Mouse (Mus musculus) heart, adult 11 months (tissue): ENCODE measurements around the gene L3mbtl1.
A peak's percentile ranks its signal among the peaks of the same experiment; 100 is the strongest.

ENCODE experiments used
- DNase-seq: peaks from one replicate; pipeline ENCODE4 v3.0.0; 2022

The L3mbtl1 gene

DNA sequence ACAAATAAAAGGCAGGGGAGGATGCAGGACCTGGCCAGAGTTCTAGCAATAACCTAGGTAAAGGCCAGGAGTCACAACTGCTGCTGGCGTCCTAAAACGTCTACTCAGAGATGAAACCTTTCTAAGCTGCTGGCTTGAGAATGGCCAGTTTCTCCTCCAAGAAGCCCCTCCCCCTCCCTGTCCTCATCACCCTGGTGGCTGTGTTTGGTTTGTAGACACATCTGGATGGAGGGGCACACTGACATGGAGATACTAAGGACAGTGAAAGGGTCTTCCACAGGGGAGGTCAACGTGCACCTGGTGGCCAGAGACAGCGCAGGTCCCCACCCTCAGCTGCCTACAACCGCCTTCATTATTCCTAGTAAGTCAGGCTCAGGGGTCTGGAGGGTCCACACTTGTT lies 3.7 kb downstream of the L3mbtl1 start:
- DNase-seq: peak; percentile 84

GRCm38 (mm10) chr2:162947736-162948135 lies 4.5 kb downstream of the L3mbtl1 start:
- DNase-seq: peak; percentile 88

GRCm38 (mm10) chr2:162948221-162948620 lies 4.9 kb downstream of the L3mbtl1 start:
- DNase-seq: peak; percentile 82

GRCm38 (mm10) chr2:162950776-162951175 lies 7.5 kb downstream of the L3mbtl1 start:
- DNase-seq: peak; percentile 41

GRCm38 (mm10) chr2:162956843-162957242 lies 13.6 kb downstream of the L3mbtl1 start:
- DNase-seq: no peak

DNA sequence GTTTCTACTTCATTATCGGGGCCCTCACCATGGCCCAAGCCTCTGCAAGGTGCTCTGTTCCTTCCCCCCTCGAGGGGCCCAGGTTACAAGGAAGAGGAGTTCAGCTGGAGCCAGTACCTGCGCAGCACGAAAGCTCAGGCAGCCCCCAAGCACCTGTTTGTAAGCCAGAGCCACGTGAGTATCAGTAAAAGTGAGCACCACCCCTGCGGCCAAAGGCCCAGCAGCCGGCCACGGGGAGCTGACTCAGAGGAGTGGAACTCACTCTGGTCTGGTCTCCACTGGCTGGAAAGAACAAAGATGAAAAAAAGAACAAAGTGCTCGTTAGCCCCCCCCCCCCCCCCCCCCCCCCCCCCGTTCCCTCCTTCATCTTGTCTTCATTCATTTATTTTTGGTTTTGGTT lies 18.0 kb downstream of the L3mbtl1 start:
- DNase-seq: no peak

DNA sequence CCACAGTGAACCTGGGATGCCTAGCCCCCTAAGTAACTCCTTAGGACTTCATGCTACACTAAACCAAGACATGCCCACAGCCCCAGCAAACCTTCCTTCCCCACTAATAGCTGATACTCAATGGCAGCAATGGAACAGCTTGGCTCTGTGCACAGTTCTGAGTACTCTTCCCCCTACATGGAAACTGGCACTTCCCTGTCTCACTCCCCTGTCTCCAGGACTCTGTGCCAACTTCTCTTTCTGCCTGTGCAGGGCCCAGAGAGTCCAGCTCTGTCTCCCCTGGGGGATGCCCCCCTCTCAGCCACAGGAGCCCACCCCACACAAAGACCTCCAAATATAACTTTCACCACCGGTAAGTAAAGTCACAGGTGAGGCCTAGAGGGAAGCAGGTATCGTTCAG lies 23.5 kb downstream of the L3mbtl1 start:
- no peak for DNase-seq

- peak; percentile 94 for DNase-seq
These were observed 25.1 kb downstream of the L3mbtl1 start for GRCm38 (mm10) chr2:162968357-162968756.

DNA sequence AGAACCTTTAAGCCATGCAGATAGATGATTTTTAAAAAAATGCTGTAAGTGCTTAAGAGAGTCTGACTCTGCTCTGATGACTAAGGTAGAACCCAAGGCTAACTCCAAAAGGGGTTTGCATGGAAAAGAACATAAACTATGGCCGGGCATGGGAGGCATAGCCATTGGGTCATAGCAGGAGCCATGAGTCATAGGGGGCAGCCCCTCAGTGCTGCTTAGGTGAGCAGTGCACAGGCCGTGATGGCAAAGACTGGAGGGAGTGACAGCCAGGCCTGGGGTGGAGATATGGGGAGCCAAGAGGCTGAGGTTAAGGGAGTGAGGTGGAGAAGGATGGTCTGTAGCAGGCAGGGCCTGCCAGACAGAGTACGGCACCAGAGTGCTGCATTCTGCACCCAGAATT lies 25.8 kb downstream of the L3mbtl1 start:
- DNase-seq: no peak

DNA sequence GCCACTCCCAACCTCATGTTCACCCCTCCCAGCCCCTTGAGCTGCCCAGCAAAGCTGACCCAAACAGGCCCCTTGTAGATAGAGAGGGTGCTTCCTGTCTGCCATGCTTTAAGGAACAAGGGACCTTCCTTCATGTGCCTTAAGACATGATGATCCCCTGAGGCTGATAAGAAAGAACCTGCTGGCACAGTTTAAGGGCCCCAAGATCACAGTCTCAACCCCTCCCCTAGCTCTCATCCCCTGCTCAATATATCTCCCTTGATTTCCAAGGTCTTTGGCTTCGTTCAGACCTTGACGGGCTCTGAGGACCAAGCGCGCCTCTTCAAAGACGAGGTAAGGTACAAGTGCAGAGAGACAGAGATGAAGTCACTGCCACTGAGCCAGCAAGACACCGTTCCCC lies 27.6 kb downstream of the L3mbtl1 start:
- peak; percentile 77 for DNase-seq

DNA sequence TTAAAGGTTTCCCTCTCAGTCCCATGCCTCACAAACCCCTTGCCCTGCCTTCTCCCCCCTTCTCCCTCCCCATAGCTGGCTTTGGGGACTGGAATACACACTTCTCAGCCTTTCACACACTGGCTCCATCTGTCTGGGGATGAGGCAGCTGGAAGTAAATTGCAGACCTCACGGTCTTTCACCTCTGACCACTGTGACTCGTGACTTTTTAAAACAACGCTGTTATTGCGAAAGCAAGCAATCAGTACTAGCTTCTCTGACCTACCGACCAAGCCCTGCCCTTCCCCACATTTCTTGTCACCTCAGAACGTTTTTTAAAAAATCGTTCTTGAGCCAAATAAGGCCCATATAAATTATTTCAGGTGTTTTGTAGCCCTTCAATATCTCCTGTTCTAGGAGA lies 29.5 kb downstream of the L3mbtl1 start:
- no peak for DNase-seq

- DNase-seq: no peak
These were observed 29.9 kb downstream of the L3mbtl1 start for GRCm38 (mm10) chr2:162973206-162973605.

DNA sequence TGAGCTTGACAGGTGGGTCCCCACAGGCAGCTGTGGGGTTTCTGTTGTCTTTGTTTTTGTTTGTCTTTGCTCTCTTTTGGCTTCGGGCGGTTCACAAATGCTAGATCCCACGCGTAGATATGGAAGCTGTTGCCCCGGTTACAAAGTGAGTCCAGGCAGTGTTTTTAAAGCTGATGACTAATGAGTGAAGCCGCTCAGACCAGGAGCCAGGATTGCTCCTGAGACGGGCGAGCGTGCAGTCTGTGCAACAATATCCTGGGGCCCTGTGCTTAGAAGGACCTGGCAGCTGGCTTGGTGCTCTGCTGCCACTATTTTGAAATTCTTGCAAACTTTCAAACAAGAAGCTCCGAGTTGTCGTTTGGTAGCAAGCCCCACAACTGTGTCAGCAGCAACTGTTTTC lies 30.4 kb downstream of the L3mbtl1 start:
- peak; percentile 80 for DNase-seq

GRCm38 (mm10) chr2:162975157-162975775 lies 32.0 kb downstream of the L3mbtl1 start:
- DNase-seq: peak; percentile 94

- DNase-seq: peak; percentile 97
These were observed 32.7 kb downstream of the L3mbtl1 start for GRCm38 (mm10) chr2:162976001-162976400.

DNA sequence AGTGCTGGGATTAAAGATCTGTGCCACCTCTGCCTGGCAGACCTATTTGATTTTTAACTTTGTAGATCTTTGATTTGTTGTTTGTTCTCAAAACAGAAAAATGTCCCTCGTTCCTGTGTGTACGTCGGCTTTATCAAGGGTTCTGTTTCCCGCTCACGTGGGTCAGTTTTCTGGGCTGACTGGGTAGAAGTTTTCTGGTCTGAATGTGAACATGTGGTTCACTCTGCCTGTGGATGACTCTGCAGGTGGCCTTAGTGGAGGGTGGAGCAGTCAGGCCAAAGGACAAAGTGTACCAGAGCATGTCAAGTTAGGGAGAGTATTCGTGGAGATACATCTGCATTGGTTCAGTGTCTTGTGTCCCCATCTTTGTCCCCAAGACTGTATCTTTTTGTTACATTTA lies 41.1 kb downstream of the L3mbtl1 start:
- DNase-seq: no peak

GRCm38 (mm10) chr2:162985923-162986322 lies 42.7 kb downstream of the L3mbtl1 start:
- peak; percentile 96 for DNase-seq

GRCm38 (mm10) chr2:162986764-162987163 lies 43.5 kb downstream of the L3mbtl1 start:
- DNase-seq: no peak

DNA sequence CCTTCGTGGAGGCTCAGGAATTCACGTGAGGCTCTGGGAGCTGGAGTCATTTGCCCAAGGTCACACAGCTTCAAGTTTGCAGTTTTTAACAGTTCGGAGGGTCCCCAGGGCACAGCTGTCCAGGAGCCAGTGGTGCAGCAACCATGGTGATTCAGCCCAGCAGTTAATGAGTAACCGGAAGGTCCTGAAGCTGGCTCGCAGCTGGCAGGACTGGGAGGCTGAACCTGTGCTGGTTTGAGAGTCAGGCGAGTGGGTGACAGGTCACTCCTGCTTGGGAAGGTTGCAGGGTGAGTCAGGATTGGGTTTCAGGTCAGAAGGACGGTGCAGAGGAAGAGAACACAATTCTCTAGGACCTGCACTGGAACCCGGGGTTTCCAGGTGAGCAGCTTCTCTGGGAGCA lies 43.9 kb downstream of the L3mbtl1 start, which contains the start of gene Sgk2:
Sgk2 (plus strand) TSS at position 113 of the 400 bp plus-strand sequence.
- DNase-seq: no peak

- DNase-seq: no peak
These were observed 45.0 kb downstream of the L3mbtl1 start for GRCm38 (mm10) chr2:162988235-162988634.

GRCm38 (mm10) chr2:162991394-162992083 lies 48.3 kb downstream of the L3mbtl1 start:
- no peak for DNase-seq

DNA sequence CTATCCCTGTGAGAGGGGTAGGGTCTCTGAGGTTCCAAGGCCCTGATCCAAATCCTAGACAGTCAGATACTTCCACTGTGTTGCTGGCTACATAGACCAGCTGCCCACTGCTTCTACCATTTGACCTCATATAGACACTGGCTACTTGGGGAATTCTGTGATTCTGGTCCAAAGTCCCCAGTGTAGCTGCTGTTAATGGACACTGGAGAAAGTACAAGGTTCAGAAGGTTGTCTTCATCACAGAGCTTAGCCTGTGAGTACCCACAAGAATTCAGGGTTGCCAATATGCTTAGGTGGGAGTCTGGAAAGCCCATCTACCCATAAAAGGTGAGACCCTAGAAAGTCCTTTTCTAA lies 48.8 kb downstream of the L3mbtl1 start:
- DNase-seq: no peak

- no peak for DNase-seq
These were observed 50.8 kb downstream of the L3mbtl1 start for GRCm38 (mm10) chr2:162993881-162994616.
